Mouse (Mus musculus) cerebral cortex, adult 2 months (tissue): ENCODE measurements around the gene Gm6803.

Experiments
- WGBS: fragments of 180-500 bp; shearing (Covaris S2); methylation state at CpG from one replicate; pipeline ENCODE4 v1.1.7; 2018; 5-methylcytosine and 5-hydroxymethylcytosine counted together

The Gm6803 gene

DNA sequence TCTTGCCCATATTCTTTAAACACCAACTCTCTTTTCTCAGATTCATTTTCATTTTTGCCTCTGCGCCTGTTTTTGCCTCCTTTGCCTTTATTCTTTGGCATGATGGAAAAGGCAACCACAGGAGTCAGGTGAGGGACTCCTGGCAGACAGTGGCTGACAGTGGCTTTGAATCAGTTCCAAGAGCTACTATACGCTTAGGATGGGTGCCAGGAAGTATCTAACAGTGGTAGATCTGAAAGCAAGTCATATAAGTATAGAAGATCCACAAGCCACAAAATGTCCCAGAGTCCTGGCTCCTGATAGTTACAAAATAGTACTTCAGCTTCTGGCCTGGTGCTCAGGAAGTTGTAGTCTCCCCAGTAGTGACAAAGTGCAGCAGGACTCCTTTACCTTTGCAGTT, at the start of gene Gm6803:
Gm6803 (minus strand) TSS at position 101 of the 400 bp plus-strand sequence.
- 81% methylated on average over 2 of the region's 2 CpGs for WGBS

DNA sequence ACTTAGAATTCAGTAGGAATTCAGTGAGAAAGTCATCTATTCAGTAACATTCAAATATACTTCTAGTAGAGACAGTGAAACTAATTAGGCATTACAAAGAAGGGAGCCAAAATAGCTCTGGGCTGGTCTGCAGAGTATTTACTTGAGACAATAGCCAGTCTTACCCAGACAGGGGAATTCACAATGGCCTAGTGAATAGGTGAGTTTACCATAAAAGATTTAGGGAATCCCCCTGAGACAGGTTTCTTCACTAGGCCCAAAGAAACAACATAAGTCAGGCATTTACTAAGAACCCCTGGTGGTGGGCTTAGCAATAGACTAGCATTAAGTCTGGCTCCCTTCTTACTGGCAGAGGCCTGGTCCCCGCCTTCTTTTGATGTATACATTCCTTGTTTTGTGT, 26.7 kb upstream of the Gm6803 start:
- 48% methylated on average over 1 of the region's 1 CpGs for WGBS

DNA sequence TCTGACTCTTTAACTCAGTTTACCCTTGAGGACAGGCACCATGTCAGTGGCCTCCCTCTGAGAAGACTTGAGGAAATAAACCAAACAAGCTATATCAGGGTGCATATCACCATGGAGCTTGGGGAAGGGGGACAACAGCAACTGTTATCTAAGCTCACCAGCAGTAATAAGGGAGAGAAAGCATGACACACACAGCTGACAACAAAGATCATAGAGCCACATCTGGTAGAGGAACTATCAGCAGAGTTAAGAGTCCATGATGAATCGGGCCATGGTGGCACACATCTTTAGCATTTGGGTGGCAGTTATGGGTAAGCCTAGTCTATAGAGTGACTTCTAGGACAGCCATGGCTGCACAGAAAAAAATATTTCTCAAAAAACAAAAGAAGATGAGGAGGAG, 21.1 kb upstream of the Gm6803 start:
- WGBS = 92% methylated on average over 1 of the region's 1 CpGs

DNA sequence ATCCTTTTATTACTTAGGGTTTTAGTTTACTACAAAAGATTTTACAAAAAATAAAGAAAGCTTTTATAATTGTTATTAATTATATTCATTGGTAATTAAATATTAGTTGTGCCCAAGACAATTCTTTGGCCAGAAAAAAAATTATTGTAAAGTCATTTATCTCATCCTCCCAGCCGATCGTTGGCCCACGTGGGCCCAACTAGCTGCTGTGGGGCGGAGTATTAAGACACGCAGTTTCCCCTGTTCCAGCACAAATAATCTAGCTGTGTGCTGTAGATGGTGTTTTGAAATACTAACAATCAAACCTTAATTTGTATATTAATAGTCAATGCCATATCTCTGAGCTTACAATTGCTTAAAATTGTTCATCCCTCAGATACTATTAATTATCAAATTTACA, 13.7 kb upstream of the Gm6803 start:
- 92% methylated on average over 5 of the region's 5 CpGs for WGBS

DNA sequence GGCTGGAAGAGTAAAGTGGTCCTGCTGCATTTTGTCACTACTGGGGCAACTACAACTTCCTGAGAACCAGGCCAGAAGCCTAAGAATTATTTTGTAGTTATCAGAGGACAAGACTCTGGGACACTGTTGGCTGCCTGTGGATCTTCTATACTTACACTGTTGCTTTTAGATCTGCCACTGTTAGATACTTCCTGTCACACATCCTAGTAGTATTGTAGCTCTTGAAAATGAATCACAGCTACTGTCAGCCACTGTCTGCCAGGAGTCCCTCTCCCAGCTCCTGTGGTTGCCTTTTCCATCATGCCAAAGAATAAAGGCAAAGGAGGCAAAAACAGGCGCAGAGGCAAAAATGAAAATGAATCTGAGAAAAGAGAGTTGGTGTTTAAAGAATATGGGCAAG, 8.1 kb upstream of the Gm6803 start, which contains the start of gene Gm2056:
Gm2056 (plus strand) TSS at position 301 of the 400 bp plus-strand sequence.
- 72% methylated on average over 1 of the region's 1 CpGs for WGBS

DNA sequence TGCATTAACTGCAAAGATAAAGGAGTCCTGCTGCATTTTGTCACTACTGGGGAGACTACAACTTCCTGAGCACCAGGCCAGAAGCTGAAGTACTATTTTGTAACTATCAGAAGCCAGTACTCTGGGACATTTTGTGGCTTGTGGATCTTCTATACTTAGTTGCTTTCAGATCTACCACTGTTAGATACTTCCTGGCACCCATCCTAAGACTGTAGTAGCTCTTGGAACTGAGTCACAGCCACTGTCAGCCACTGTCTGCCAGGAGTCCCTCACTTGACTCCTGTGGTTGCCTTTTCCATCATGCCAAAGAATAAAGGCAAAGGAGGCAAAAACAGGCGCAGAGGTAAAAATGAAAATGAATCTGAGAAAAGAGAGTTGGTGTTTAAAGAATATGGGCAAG, 7.0 kb downstream of the Gm6803 start, which contains the start of gene Gm2075:
Gm2075 (plus strand) TSS at position 301 of the 400 bp plus-strand sequence.
- no CpG with 5 or more reads among the region's 1 CpGs for WGBS

DNA sequence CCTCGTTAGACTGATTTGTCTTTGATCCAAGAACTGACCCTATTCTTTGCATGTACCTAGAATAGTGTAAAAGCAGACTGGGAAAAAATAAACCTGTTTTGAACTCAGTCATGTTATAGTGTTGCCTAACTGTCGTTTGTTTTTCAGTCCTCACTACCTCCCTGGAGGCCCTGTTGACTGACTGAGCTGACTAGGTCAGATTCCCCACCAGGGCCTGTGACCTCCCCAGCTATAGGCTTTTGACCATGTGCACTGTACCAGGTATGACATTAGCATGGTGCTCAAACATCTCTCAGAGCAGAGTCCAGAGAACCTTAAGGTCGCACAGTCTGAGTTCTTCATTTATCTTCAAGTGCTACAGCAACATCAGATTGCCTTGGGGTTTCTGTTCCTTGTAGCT, 14.5 kb downstream of the Gm6803 start:
- 71% methylated on average over 3 of the region's 3 CpGs for WGBS
